Mouse (Mus musculus): ENCODE measurements around the gene Cacna1g.

DNA sequence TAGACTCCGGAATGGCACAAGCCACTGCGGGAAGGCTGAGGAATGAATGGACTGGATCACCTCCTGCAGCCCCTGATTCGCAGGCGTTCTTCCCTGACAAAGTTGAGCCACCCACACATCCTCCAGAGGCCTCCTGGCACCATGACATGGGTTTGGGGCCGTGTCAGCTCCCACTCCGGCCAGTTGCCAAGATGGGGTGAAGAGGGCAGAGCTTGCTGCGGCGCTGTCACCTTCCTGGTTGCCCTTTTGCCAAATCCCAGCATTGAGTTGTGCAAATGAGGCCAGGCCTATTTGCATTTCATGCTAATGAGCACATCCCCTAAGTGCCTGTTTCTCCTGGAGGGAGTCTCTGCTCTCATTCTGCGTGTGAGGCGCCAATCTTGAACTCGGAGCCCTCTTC, 1.7 kb upstream of the Cacna1g start:
- TF ChIP-seq CTCF (IDR thresholded peaks at IDR 0.05; ENCODE audit: low read depth) (no peak), EP300 (IDR thresholded peaks at IDR 0.05; ENCODE audit: low read depth) (no peak)

Data from liver, postnatal 0 days (tissue).